Mouse (Mus musculus): ENCODE data around the gene Ugt1a7c.
"Not testable (repeated sequence)": the region's sequence is repeated elsewhere in the genome, so short reads cannot be mapped to it uniquely, and the experiment has no call there.

Ugt1a7c gene

DNA sequence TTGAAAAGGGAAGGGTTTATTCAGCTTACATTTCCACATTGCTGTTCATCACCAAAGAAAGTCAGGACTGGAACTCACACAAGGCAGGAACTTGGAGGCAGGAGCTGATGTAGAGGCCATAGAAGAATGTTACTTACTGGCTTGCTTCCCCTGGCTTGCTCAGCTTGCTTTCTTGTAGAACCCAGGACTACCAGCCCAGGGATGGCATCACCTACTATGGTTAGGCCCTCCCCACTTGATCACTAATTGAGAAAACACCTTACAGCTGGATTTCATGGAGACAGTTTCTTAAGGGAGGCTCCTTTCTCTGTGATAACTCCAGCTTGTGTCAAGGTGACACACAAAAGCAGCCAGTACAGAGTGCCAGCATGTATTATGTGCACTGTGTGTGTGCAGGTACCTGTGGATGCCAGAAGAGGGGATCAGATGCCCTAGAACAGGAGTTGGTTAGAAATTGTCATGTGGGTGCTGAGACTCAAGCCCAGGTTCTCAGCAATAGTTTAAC, 128.2 kb downstream of the Ugt1a7c start:
- not testable (repeated sequence) for DNase-seq (ENCODE audit: low read depth, low spot score)

DNA sequence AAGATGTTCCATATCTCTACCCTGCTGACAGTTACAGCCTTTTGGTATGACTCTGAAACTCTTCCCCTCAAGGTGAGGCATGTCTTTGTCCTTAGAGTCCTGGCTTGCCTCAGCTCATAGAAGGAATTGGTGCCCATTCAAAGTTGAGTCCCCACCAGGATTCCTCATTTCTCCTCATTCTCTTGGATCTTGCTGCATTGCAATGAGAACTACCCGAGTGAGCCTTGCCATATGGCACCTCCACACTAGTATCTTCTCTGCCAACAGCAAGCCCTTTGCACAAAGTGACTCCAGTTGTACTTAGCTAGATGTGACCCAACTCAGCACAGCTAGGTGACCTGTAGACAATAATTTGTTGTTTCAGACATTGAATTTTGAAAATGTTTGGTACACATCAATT, 128.7 kb downstream of the Ugt1a7c start:
- DNase-seq (ENCODE audit: low read depth, low spot score): no peak

DNA sequence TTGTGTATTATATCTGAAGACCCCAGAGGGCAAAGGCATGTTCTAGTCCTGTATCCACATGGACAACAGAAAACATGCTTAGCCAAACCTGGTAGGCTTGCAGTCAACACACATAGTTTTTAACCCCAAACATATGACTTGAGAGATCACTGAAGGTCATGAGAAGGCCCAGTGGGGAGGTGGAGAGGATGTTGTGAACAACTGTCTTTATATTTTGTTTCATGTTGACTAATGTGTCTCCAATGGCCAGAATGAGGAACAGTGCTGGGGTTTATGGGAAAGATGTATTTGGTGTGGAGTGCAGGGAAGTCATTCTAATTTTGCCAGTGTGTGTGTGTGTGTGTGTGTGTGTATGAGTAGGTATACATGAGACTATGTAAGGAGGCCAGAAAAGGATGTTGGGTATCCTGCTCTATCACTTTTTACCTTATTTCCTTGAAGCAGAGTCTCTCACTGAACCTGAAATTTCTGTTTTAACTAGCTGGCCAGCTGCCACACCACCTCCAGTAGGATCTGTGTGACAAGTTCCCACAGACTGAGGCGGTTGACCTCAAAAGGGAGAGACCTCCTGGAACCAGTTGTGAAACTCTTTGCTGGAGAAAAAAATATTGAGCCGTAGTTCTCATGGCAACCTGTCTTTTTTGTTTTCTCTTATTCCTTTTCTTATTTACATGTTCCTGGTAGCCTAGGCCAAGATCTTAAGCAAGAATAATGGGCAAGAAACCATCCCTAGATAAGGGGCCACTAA, 129.3 kb downstream of the Ugt1a7c start:
- no peak for DNase-seq (ENCODE audit: low read depth, low spot score)

DNA sequence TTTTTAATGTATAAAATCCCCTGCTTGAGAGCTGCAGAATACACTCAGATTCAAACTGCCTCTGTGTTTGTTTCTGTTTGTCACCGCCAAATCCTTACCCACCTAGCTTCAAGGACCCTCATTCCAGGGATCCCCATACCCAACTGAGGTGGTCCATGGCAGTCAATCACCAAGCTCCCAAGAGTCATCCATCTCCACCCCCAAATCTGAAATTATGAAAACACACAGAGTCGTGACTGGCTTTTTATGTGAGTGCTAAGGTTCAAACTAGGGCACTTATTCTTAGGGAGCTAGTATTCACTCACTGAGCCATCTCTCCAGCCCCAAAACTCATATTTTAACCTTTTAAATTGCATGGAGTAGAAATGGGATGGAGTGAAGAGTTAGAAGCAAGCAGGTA, 130.4 kb downstream of the Ugt1a7c start:
- DNase-seq (ENCODE audit: low read depth, low spot score): not testable (repeated sequence)

DNA sequence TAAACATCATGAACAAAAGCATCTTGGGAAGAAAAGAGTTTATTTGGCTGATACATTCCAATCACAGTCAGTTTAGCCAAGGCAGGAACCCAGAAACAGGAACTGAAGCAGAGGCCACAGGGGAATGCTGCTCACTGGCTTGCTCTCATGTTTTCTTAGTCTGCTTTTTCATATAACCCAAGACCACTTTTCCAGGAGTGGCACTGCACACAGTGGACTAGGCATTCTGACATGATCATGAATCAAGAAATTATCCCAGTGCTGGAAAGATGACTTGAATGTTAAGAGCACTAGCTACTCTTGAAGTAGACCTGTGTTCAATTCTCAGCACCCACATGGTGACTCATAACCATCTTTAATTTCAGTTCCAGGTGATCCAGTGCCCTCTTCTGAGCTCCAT, 130.9 kb downstream of the Ugt1a7c start:
- DNase-seq (ENCODE audit: low read depth, low spot score): no peak

DNA sequence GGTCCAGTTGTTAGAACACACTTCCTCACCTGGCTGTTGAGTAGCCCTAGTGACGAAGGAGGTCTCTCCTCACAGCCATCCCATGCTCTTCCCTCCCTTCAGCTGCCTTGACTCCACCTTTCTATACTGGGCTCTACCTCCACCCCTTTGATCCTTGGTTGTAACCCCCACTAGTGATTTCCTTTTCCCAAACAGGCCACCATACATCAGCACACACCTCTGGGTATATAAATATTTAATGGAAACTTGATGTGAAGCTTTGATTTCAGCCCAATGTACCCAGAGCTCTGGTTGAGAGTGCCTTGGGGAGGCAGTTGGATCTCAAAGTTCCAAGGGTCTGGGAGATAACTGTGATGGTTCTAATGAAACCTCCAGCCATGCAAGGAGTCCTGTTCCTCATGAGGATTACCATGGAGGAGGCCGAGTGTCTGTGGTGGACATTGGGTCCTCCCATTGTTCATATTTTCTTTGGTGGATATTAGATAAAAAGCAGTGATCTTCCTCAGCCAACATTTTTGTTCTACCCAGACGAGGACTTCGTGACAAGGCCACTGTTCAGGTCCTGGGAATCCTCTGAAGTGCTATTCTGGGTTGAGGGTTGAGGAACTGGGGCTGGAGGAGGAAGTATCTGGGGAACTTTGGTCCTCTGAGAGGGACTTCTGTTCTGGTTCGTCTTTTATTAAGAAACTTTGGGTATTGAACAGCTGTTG, 132.0 kb downstream of the Ugt1a7c start, which contains the start of gene Mroh2a:
Gene Mroh2a, plus strand, starts transcription at position 317 of the 710 bp plus-strand sequence.
- DNase-seq (ENCODE audit: low read depth, low spot score): no peak

DNA sequence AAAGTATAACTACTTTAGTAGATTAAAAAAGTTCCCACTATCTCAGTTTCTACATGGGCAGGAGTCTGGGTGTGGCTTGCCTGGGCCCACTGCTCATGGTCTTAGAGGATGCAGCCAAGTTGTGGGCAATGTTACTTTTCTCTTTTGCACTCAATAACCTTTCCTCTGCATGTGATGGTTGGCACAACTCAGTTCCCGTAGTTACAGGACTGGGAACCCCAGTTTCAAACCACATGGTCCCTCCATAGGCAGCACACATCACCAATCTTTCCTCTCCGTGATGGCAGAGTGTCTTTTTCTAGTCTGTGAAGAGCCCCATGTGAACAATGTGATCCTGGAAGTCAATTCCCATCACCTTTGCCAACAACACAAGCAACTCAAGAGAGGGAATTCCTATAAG, 132.6 kb downstream of the Ugt1a7c start:
- DNase-seq (ENCODE audit: low read depth, low spot score): no peak

DNA sequence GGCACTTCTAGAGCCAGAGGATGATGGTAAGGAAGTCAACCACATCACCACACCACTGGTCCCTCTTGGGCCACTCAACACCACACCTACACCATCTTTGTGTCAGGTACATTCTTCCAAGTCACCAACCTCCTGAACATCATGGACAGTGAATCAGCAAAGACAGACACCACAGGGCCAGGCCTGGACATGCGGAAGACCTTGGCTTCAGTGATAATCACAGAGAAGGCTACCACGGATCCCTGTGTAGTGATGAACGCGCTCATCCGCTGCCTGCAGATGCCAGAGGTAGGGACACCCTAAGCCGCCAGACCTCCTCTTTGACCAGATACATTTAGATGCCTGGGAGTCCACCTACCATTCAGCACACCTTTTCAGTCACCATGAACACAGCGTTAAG, 133.3 kb downstream of the Ugt1a7c start:
- no peak for DNase-seq (ENCODE audit: low read depth, low spot score)

DNA sequence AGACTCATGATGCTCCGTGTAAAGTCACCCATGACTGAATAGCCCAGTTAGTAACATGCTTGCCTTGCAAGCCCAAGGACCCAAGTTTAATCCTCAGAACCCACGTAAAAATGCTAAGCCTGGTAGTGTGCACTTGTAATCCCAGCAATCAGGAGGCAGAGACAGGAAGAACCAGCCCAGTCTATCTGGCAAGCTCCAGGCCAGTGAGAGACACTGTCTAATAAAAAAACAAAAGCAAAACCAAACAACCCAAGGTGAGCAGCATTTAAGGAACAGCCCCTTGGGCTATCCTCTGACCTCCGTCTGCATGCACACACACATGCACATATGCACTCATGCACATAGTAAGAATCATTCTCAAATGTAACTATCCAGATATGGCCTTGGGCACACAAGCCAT, 134.7 kb downstream of the Ugt1a7c start:
- DNase-seq (ENCODE audit: low read depth, low spot score): no peak

DNA sequence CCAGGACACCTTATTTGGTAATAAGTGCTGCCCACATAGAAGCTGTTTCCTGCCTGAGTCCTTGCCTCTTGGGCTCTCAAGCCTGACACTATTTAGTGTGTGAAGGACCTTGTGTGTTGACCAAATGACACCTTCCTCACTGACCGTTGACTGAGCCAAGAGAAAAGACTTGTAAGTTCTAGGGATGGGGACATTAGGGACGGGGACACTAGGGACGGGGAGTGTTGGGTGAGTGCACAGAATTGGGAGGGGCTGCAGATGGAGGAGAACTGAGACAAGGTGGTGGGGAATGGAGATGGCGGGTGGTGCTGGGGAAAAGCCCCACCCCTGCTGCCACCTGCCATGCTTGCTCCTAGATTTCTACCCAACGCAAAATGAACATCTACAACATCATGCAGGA, 135.1 kb downstream of the Ugt1a7c start:
- no peak for DNase-seq (ENCODE audit: low read depth, low spot score)

DNA sequence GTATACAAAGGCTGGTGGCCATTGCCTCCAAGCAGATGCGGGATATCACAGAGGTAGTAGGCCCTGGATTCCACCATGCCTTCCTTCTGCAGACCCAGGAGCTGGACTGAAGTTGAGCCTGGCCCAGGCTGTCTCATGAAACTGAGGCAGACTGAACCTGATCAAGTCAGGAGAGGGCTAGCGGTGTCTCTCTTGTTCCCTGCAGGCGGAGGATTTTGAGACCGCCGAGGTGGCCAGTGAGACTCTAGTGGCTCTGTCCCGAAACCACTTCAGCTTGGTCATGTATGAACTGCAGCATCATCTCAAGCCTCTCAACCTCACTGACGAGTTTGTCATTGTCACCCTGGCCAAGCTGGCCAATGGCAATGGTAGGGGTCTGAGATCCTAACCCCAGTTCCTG, 135.6 kb downstream of the Ugt1a7c start:
- DNase-seq (ENCODE audit: low read depth, low spot score): no peak

DNA sequence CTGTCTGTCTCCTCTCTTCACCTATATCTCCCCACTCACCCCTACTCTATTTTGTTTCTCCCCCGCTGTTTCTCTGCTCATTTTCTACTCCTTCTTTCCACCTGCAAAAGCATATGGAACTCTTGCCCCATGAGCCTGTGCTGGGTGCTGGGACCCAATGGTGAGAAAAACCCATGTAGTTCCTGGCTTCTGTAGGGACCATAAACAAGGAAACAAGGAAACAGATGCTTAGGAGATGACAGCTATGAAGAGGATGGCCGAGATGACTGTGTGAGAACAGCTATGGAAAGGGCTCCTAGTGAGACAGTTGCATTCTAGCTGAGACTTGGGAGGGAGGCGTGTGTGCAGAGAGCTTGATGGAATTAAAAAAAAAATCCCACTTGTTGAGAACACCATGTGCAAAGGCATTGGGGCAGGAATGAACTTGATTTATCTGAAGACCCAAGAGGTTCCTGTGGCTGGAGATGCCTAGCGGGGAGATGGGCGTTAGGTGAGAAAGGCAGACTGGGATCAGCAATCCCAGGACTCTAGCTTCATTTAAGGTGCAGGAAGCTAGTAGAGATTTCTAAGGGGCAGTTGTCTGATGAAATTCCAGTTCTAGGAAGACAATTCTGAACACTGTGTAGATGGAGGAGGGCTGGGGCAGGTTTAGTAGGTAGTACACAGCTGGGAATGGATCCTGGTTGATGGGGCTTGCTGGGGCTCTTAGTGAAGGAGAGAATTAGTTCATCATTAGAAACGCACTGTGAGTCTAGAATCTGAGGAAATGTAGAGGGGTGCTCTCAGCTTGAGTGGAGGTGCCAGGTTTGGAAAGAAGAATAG, 136.3 kb downstream of the Ugt1a7c start:
- no peak for DNase-seq (ENCODE audit: low read depth, low spot score)

DNA sequence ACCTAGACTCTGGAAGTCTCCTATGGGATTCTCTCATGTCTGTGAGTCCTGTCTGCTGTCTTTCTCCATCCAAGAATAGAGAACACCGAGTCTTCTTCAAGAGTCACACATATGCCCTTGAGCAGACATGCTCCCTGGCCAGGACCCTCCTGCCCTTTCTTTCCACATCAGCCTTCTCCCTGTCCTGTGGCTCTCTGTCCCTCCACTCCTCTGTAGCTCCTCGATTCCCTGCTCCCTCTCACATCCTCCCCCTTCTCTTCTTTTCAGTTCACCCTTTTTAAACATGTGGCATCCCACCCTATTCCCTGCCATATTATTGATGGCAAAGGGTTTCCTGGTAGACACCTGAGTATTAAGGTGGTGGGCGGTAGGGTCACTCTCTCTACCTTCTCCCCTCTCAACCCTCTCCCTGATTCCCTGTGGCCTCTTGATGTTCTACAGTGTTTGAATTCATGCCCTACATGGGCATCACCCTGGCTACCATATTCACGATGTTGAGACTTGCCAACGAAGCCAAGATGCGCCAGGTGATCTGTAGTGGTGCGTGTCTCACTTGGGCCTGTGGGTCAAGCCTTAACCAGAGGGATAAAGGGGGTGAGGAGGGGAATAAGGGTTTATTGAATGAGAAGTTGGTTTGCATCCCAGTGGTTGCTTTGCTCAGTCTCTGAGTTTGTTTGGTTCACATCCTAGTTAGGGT, 137.1 kb downstream of the Ugt1a7c start:
- DNase-seq (ENCODE audit: low read depth, low spot score): no peak

DNA sequence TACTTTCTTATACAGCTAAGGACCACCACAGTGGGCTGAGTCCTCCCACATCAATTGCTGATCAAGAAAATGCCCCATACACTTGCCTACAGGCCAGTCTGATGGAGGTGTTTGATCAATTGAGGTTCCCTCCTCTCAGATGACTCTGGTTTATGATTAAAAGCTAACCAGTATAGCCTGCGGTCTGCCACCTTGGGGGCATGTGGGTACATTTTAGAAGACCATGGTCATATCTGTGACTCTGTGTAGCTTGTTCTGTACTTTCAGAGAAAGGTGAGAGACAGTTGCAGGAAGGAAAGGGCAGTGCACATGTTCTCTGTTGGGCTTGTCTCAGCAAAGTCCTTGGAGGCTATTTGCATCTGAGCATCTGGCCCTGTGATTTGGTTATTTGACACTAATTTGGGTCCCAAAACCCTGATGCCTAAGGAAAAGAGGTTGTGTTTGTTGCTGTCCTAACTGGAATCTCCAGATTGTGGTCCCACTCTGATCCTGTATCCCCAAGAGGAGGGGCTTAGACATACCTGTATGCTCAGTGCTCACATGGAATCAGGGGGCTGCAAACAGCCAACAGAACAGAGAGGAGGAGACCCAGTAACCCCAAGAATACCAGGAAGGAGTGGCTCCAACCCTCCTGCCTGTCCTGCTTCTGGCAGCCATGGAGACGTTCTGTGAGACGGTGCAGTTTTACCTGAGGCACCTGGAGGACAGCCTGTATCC, 138.0 kb downstream of the Ugt1a7c start:
- no peak for DNase-seq (ENCODE audit: low read depth, low spot score)

DNA sequence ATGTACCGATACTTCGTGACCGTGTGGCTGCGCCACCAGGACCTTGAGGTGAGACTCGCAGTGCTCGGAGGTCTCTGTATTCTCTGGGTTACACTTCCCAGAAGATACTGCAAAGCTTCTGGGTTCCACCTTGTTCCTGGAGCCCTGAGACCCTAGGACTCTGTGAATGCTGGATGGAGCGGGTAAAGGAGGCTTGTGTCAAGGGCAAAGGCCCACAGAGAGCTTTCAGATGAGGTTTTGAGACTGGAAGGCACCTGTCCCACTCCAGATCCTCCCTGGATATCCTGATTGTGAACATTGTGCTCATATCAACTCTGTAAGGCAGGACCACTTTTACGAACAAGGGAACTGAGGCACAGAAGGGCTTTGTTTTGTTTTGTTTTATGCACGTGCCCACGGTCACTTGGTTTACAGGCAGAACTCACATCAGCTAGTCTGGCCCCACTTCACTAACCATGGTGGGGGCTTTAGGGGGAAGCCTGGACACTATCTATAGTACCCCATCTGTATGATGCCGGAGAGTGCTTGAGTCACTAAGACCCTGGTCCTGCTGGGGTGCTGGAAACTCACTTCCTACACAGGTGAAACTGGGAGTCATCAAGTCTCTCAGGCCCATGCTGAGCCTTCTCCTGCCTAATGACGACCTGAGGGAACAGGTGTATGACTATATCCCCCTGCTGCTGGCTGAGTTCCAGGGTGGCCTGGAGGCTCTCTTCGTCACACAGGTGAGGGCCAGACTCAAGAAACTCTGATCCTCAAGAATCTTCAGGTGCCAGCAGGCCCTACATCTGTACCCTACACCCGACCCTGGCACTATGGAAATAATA, 138.8 kb downstream of the Ugt1a7c start:
- DNase-seq (ENCODE audit: low read depth, low spot score): no peak

DNA sequence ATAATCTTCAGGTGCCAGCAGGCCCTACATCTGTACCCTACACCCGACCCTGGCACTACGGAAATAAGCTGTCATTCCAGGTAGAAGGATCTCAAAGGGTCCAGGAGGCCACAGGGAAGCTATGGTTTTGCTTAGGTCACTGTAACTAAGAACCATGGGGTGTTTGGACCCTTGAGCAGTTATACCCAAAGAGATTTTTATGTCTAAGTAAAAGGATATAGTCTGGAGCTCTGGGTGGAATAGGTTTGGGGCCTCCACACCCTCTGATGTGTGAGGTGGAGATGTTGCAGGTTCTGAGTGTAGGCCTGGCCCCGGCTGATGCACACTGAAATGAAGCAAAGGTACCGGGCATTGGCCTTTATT, 139.4 kb downstream of the Ugt1a7c start:
- no peak for DNase-seq (ENCODE audit: low read depth, low spot score)

DNA sequence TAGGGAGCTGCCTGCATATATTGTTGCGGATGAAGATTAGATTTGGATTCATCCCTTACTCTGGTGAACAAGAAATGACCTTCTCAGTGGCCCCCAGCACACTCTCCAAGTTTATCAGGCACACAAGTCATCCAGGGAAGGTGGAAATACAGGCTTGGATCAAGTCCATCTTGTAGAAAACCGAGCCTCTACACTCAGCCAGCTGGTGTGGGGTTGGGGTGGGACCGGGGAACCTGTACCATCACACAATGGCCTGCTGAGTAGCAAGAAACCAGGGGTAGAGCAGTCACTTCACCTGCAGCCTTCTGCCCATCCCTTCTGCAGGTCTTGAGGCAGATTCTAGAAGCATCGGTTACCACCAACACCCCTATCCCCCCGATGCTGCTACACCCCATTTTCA, 139.8 kb downstream of the Ugt1a7c start:
- DNase-seq (ENCODE audit: low read depth, low spot score): no peak

DNA sequence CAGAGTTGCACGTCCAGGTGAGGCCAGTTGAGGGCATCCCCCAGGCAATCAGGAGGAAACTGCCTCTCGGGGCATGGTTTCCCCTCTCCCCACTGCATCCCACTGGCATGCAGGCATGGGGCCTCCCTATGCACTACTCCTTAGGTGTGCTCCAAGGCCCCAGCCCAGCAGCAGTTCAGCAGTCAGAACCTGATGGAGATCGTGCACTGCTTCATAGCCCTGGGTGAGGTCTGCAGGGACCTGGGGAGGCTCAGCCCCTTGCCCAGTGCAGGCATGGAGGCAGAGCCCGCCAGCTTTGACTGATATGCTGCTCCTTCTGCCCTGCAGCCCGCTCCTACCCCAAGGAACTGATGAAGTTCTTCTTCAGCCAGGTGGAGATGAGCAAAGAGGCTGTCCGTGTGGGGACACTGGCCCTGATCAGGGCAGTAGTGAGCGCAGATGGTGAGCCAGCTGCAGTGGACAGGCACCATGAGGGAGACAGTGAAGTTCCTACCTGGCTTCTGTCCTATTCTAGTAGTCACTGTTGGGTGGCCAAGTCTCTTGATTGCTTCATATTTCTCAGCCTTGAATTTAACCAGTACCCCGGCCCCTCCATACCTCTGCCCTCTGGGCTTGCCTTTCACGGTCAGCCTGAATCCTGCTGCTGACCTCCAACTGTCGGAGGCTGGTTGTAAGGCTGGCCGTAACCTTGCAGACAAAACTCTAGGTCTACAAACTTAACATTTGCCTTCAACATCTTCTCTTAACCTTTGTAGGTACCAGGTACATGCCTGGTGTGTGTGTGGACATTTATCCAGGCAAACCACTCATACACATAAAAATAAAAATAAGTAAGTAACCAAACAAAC, 140.4 kb downstream of the Ugt1a7c start:
- no peak for DNase-seq (ENCODE audit: low read depth, low spot score)

DNA sequence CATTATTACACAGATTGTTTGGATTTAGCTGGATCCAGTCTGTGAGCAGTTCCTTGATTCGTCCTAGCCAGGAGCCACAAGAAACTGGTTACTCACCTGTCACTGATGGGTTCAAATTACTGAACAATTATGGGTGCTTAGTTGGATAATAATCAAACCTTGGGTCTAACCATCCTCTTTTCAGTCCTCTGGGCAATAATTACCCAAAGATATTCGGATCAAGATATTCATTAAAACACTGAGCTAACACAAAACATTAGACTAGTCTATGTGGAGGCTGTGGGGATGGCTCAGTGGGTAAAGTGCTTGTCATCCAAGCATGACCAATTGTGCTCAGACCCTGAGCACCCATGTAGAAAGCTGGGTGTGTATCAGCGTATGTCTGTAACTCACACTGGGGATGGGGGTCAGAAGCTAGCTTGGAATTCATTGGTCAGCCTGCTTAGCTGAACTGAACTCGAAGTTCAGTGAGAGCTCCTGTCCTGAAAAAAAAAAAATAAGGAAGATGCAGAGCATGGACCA, 141.1 kb downstream of the Ugt1a7c start:
- DNase-seq (ENCODE audit: low read depth, low spot score): no peak
